Mouse (Mus musculus): ENCODE results near the gene Olfr47.
"Not testable (repeated sequence)": the region's sequence is repeated elsewhere in the genome, so short reads cannot be mapped to it uniquely, and the experiment has no call there.

The Olfr47 gene

GRCm38 (mm10) chr6:43231255-43231654 is at the start of gene Olfr47:
Gene Olfr47, plus strand, starts transcription at chr6:43231529.
- not testable (repeated sequence) for DNase-seq (ENCODE audit: extremely low read depth, low read depth, low spot score)

- no peak for DNase-seq (ENCODE audit: extremely low read depth, low read depth, low spot score)
These were observed 40.3 kb upstream of the Olfr47 start for GRCm38 (mm10) chr6:43190986-43191385.

DNA sequence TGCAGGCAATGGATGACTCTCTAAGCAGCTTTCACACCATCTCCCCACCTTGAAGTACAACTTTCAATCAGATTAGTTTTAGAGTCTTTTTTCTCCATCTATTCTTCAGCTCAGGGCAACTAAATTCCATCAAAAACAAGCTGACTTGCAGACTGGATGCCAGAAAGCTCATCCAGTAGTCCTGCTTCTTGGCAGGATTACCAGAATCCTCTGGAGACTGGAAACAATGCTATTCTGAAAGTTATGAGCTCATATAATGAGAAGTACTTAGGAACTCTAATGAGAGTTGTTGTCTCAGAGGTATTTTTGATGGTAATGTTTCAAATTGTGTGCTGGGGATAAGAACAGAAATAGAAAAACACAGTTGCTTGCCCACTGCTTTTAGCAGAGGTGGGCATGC is 34.5 kb upstream of the Olfr47 start, which contains the start of gene Olfr435:
Olfr435 (plus strand) TSS at position 366 of the 400 bp plus-strand sequence.
- DNase-seq (ENCODE audit: extremely low read depth, low read depth, low spot score) = no peak

GRCm38 (mm10) chr6:43198094-43198493 is 33.2 kb upstream of the Olfr47 start:
- no peak for DNase-seq (ENCODE audit: extremely low read depth, low read depth, low spot score)

GRCm38 (mm10) chr6:43202786-43203185 is 28.5 kb upstream of the Olfr47 start:
- DNase-seq (ENCODE audit: extremely low read depth, low read depth, low spot score) = no peak

DNA sequence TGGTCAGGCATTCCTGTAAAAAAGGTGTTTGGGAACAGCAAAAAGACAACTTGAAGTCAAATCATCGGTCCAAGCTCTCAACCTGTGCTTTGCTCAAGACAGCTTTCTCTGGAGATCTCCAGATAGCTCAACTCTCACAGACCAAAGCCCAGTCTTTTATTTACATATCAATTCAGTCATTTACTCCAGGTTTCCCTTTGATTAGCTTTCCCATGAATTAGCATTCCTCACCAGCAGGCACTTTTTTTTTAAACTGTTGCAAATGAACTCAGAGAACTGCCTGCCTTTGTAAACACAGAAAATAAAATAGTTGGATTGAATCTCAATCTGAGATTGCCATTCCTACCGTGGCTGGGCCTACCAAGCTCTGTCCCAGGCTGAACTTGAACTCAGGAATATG is 26.0 kb upstream of the Olfr47 start:
- DNase-seq (ENCODE audit: extremely low read depth, low read depth, low spot score) = no peak

- not testable (repeated sequence) for DNase-seq (ENCODE audit: extremely low read depth, low read depth, low spot score)
These were observed 18.5 kb upstream of the Olfr47 start, which contains the start of gene Olfr434 for GRCm38 (mm10) chr6:43212873-43213272. Gene Olfr434, plus strand, starts transcription at chr6:43213021.

DNA sequence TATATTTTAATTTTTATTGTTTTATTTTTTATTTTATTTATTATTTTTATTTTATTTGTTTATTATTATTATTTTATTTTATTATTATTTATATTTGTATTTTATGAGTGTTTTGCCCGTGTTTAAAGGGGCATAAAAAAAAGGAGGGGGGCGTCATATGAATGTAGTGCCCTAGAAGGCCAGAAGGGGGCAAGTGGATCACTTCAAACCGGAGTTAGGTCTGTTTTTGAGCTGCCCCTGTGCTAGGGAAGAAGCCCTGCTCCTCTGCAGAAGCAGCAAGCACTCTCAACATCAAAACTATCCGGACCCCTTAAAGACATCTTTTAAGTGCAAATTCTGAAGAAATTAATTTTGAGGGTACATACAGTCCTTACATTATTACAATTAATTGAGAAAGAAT is 10.7 kb downstream of the Olfr47 start:
- no peak for DNase-seq (ENCODE audit: extremely low read depth, low read depth, low spot score)

GRCm38 (mm10) chr6:43247396-43247795 is 16.1 kb downstream of the Olfr47 start:
- DNase-seq (ENCODE audit: extremely low read depth, low read depth, low spot score) = no peak

GRCm38 (mm10) chr6:43252994-43253393 is 21.7 kb downstream of the Olfr47 start:
- no peak for DNase-seq (ENCODE audit: extremely low read depth, low read depth, low spot score)

DNA sequence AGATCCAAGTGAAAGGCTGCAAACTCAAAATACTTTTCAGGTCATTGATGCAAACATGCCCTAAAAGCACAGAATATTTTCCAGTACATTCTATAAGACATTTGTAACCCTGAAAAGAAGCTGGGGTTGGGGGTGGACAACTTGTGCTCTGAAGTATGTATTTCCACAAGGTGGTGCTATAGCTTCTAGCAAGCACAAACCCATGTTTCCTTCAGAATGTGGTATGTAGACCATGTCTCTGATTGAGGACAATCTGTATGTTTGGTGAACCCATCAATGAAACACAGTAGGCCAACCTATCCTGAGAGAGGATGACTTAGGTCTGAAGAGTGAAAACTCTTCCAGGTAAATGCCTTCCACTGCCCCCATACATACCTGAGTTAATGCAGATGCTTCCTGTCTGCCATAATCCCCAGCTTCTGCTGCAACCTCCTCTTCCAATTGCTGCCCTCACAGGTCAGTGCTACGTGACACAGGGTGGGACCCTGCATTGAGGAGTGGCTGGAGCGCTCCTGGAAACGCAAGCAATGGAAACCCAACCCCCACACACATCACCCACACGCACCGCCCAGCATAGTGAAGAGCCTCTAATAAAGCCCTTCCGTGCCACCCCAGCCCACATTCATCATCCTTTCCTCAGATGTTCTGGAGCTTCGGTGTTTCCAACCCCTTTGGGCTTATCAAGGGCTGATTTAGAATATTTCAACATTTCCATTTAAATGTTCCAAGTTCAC is 23.0 kb downstream of the Olfr47 start:
- no peak for DNase-seq (ENCODE audit: extremely low read depth, low read depth, low spot score)

GRCm38 (mm10) chr6:43260756-43261155 is 29.4 kb downstream of the Olfr47 start:
- no peak for DNase-seq (ENCODE audit: extremely low read depth, low read depth, low spot score)

- no peak for DNase-seq (ENCODE audit: extremely low read depth, low read depth, low spot score)
These were observed 34.2 kb downstream of the Olfr47 start, which contains the start of gene Arhgef5 for GRCm38 (mm10) chr6:43265363-43266041. Gene Arhgef5, plus strand, starts transcription at chr6:43265582.

DNA sequence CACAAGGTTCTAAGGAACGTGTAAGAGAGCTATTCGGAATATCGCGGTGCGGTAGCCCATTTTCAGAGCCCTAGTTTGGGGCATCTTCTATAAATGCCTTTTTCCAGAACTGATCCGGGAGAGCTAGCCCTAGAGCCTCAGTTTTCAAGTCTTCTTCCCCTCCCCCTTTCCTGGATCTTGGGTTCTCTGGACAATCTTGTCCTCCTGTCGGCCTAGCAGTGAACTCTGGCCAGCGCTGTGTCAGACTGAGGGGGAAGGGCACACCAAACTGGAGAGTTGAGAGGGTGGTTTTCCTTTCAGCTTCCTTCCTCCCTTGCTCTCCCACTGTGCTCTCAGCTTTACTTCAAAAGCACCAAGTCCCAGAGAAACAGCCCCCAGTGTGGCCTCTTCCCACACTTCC is 35.0 kb downstream of the Olfr47 start:
- no peak for DNase-seq (ENCODE audit: extremely low read depth, low read depth, low spot score)

- no peak for DNase-seq (ENCODE audit: extremely low read depth, low read depth, low spot score)
These were observed 41.3 kb downstream of the Olfr47 start for GRCm38 (mm10) chr6:43272597-43272996.

GRCm38 (mm10) chr6:43274123-43274522 is 42.8 kb downstream of the Olfr47 start:
- no peak for DNase-seq (ENCODE audit: extremely low read depth, low read depth, low spot score)

DNA sequence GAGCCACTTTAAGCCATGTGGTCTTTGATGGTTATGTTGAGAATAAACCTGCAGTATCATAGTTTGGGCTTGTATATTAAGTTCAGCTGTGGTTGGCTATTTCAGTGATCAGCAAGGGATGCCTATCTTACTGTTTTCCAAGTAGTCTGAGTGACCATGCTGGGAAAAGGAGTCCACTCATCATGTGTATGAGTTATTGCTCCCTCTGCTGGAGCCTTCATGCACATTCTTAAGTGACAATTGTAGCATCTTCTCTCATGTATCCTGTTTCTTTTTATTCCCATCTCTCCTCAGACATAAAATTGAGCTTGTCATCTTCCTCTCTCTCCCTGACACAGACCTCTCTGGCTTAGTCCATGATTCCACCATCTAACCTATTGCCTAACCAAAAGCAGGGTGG is 46.9 kb downstream of the Olfr47 start:
- DNase-seq (ENCODE audit: extremely low read depth, low read depth, low spot score) = no peak

DNA sequence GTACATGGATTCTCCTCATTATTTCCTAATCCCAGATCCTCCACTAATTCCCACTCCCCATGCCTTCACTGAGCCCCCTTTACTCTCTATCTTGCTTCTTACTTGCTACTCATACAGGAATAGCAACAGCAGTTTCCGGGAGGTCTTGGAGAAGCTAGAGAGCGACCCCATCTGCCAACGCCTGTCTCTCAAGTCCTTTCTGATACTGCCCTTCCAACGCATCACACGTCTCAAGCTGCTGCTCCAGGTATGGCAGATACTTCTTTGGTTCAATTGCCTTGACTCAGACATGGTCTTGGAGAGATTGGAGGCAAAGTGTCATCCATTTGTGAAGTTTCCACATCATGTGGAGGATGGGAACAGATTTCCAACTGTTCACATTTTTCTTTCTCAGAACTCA is 49.2 kb downstream of the Olfr47 start:
- DNase-seq (ENCODE audit: extremely low read depth, low read depth, low spot score) = no peak

All from fat pad, adult 2 months (tissue).